Mouse (Mus musculus): ENCODE data around the gene Smok2a. TPM values are rescaled to one million over a fixed set of nuclear protein-coding genes. Genes with fewer than 3 reads are reported as not detected.
"Not testable (repeated sequence)": the region's sequence is repeated elsewhere in the genome, so short reads cannot be mapped to it uniquely, and the experiment has no call there.

Gene Smok2a
- polyA plus RNA-seq, 1 experiment from 2014 or later, result not detected

GRCm38 (mm10) chr17:13206491-13206890 is 14.5 kb upstream of the Smok2a start:
- ATAC-seq, result no peak
- H3K27me3 ChIP-seq (replicated peaks; ENCODE audit: control insufficient read depth, insufficient read depth, low read length), result no peaks in the 10 kb centered on the region
- H3K4me1 ChIP-seq (replicated peaks; ENCODE audit: control insufficient read depth, insufficient read depth, low read length), result no peaks in the 10 kb centered on the region
- no peak overlapping the region for H3K4me3 ChIP-seq (replicated peaks; ENCODE audit: low read length)
- H3K9me3 ChIP-seq (ENCODE audit: control insufficient read depth, low read length), result peaks cover 21% of the 10 kb centered on the region
- H3K4me2 ChIP-seq (ENCODE audit: low read length), result no peak overlapping the region
- no peaks in the 10 kb centered on the region for H3K36me3 ChIP-seq (ENCODE audit: control insufficient read depth, insufficient read depth)
- no peak overlapping the region for H3K9ac ChIP-seq (replicated peaks; ENCODE audit: low read depth, low read length)
- WGBS, result 93% methylated on average over 2 of the region's 2 CpGs
- H3K27ac ChIP-seq (ENCODE audit: low read length), result no peak overlapping the region

- H3K4me3 ChIP-seq (replicated peaks; ENCODE audit: low read length); H3K4me2 ChIP-seq (ENCODE audit: low read length); H3K27ac ChIP-seq (ENCODE audit: low read length); H3K36me3 ChIP-seq (ENCODE audit: control insufficient read depth, insufficient read depth); ATAC-seq; H3K9ac ChIP-seq (replicated peaks; ENCODE audit: low read depth, low read length); H3K27me3 ChIP-seq (replicated peaks; ENCODE audit: control insufficient read depth, insufficient read depth, low read length); H3K4me1 ChIP-seq (replicated peaks; ENCODE audit: control insufficient read depth, insufficient read depth, low read length): not testable (repeated sequence)
- H3K9me3 ChIP-seq (ENCODE audit: control insufficient read depth, low read length), result peaks cover 38% of the 10 kb centered on the region
Observed at GRCm38 (mm10) chr17:13208460-13208859, 12.5 kb upstream of the Smok2a start.

- 73% methylated on average over 7 of the region's 7 CpGs for WGBS
- ATAC-seq, result no peak
Observed at GRCm38 (mm10) chr17:13212136-13212850, 8.7 kb upstream of the Smok2a start.

GRCm38 (mm10) chr17:13214169-13214568 is 6.8 kb upstream of the Smok2a start:
- Histone ChIP-seq H3K4me1 (replicated peaks; ENCODE audit: control insufficient read depth, insufficient read depth, low read length) (no peaks in the 10 kb centered on the region), H3K36me3 (ENCODE audit: control insufficient read depth, insufficient read depth) (no peaks in the 10 kb centered on the region), H3K9me3 (ENCODE audit: control insufficient read depth, low read length) (peaks cover 82% of the 10 kb centered on the region), H3K4me2 (ENCODE audit: low read length) (no peak overlapping the region), H3K27me3 (replicated peaks; ENCODE audit: control insufficient read depth, insufficient read depth, low read length) (no peaks in the 10 kb centered on the region), H3K27ac (ENCODE audit: low read length) (no peak overlapping the region), H3K4me3 (replicated peaks; ENCODE audit: low read length) (no peak overlapping the region), H3K9ac (replicated peaks; ENCODE audit: low read depth, low read length) (no peak overlapping the region)
- no peak for ATAC-seq
- WGBS, result 60% methylated on average over 4 of the region's 4 CpGs

More at GRCm38 (mm10) chr17:13212136-13212850, 8.7 kb upstream of the Smok2a start:
- Histone ChIP-seq H3K27ac (ENCODE audit: low read length) (no peak overlapping the region), H3K9ac (replicated peaks; ENCODE audit: low read depth, low read length) (no peak overlapping the region), H3K4me1 (replicated peaks; ENCODE audit: control insufficient read depth, insufficient read depth, low read length) (no peaks in the 10 kb centered on the region), H3K9me3 (ENCODE audit: control insufficient read depth, low read length) (peaks cover 70% of the 10 kb centered on the region), H3K27me3 (replicated peaks; ENCODE audit: control insufficient read depth, insufficient read depth, low read length) (no peaks in the 10 kb centered on the region), H3K36me3 (ENCODE audit: control insufficient read depth, insufficient read depth) (no peaks in the 10 kb centered on the region), H3K4me3 (replicated peaks; ENCODE audit: low read length) (no peak overlapping the region), H3K4me2 (ENCODE audit: low read length) (no peak overlapping the region)

GRCm38 (mm10) chr17:13215595-13215994 is 5.4 kb upstream of the Smok2a start:
- Histone ChIP-seq H3K9me3 (ENCODE audit: control insufficient read depth, low read length) (peaks cover 88% of the 10 kb centered on the region), H3K4me2 (ENCODE audit: low read length) (no peak overlapping the region), H3K4me3 (replicated peaks; ENCODE audit: low read length) (no peak overlapping the region), H3K4me1 (replicated peaks; ENCODE audit: control insufficient read depth, insufficient read depth, low read length) (no peaks in the 10 kb centered on the region), H3K9ac (replicated peaks; ENCODE audit: low read depth, low read length) (no peak overlapping the region), H3K36me3 (ENCODE audit: control insufficient read depth, insufficient read depth) (no peaks in the 10 kb centered on the region), H3K27ac (ENCODE audit: low read length) (no peak overlapping the region), H3K27me3 (replicated peaks; ENCODE audit: control insufficient read depth, insufficient read depth, low read length) (no peaks in the 10 kb centered on the region)
- WGBS, result 87% methylated on average over 2 of the region's 2 CpGs
- ATAC-seq, result no peak

- not testable (repeated sequence) for H3K4me2 ChIP-seq (ENCODE audit: low read length); H3K27me3 ChIP-seq (replicated peaks; ENCODE audit: control insufficient read depth, insufficient read depth, low read length); H3K9ac ChIP-seq (replicated peaks; ENCODE audit: low read depth, low read length); H3K27ac ChIP-seq (ENCODE audit: low read length); H3K4me1 ChIP-seq (replicated peaks; ENCODE audit: control insufficient read depth, insufficient read depth, low read length); ATAC-seq; H3K4me3 ChIP-seq (replicated peaks; ENCODE audit: low read length); H3K36me3 ChIP-seq (ENCODE audit: control insufficient read depth, insufficient read depth)
- H3K9me3 ChIP-seq (ENCODE audit: control insufficient read depth, low read length), result peaks cover 69% of the 10 kb centered on the region
- WGBS, result 87% methylated on average over 2 of the region's 2 CpGs
Observed at GRCm38 (mm10) chr17:13221921-13222320, 933 bp downstream of the Smok2a start.

- not testable (repeated sequence) for H3K4me2 ChIP-seq (ENCODE audit: low read length); H3K9ac ChIP-seq (replicated peaks; ENCODE audit: low read depth, low read length); H3K4me3 ChIP-seq (replicated peaks; ENCODE audit: low read length); H3K36me3 ChIP-seq (ENCODE audit: control insufficient read depth, insufficient read depth); ATAC-seq; H3K4me1 ChIP-seq (replicated peaks; ENCODE audit: control insufficient read depth, insufficient read depth, low read length); H3K27me3 ChIP-seq (replicated peaks; ENCODE audit: control insufficient read depth, insufficient read depth, low read length); H3K27ac ChIP-seq (ENCODE audit: low read length)
- 82% methylated on average over 2 of the region's 2 CpGs for WGBS
- H3K9me3 ChIP-seq (ENCODE audit: control insufficient read depth, low read length), result peaks cover 62% of the 10 kb centered on the region
Observed at GRCm38 (mm10) chr17:13229957-13230356, 9.0 kb downstream of the Smok2a start, which contains the start of gene Smok2b. Gene Smok2b (plus strand): TSS chr17:13230257.

- not testable (repeated sequence) for H3K9ac ChIP-seq (replicated peaks; ENCODE audit: low read depth, low read length); H3K36me3 ChIP-seq (ENCODE audit: control insufficient read depth, insufficient read depth); H3K4me3 ChIP-seq (replicated peaks; ENCODE audit: low read length); H3K27ac ChIP-seq (ENCODE audit: low read length); H3K4me2 ChIP-seq (ENCODE audit: low read length); H3K4me1 ChIP-seq (replicated peaks; ENCODE audit: control insufficient read depth, insufficient read depth, low read length); H3K27me3 ChIP-seq (replicated peaks; ENCODE audit: control insufficient read depth, insufficient read depth, low read length); ATAC-seq
- 84% methylated on average over 4 of the region's 4 CpGs for WGBS
- H3K9me3 ChIP-seq (ENCODE audit: control insufficient read depth, low read length), result peaks cover 26% of the 10 kb centered on the region
Observed at GRCm38 (mm10) chr17:13239461-13239860, 18.5 kb downstream of the Smok2a start.

- H3K4me2 ChIP-seq (ENCODE audit: low read length); H3K27ac ChIP-seq (ENCODE audit: low read length); H3K4me1 ChIP-seq (replicated peaks; ENCODE audit: control insufficient read depth, insufficient read depth, low read length); H3K9ac ChIP-seq (replicated peaks; ENCODE audit: low read depth, low read length); H3K4me3 ChIP-seq (replicated peaks; ENCODE audit: low read length); H3K36me3 ChIP-seq (ENCODE audit: control insufficient read depth, insufficient read depth); H3K27me3 ChIP-seq (replicated peaks; ENCODE audit: control insufficient read depth, insufficient read depth, low read length); ATAC-seq: not testable (repeated sequence)
- peaks cover 16% of the 10 kb centered on the region for H3K9me3 ChIP-seq (ENCODE audit: control insufficient read depth, low read length)
- 90% methylated on average over 7 of the region's 13 CpGs for WGBS
Observed at GRCm38 (mm10) chr17:13240807-13241727, 20.1 kb downstream of the Smok2a start.

Measured in forebrain, embryonic 16.5 days (tissue).